Mouse (Mus musculus) cerebellum, postnatal 25 days (tissue): Measurements from ENCODE around the gene Spock2.
A peak's percentile ranks its signal among the peaks of the same experiment; 100 is the strongest.

Experiments
- DNase-seq, 2 experiments: peaks; one replicate each; pipeline ENCODE4 v3.0.0; 2021; ENCODE audit warnings: mixed read lengths in 2 of 2

Spock2 gene

GRCm38 (mm10) chr10:60106146-60106530 is at the start of gene Spock2:
Spock2 (plus strand) TSS chr10:60106219.
- peak; percentile 83 to 85 for DNase-seq

GRCm38 (mm10) chr10:60062173-60062572 is 43.8 kb upstream of the Spock2 start:
- DNase-seq, result no peak

GRCm38 (mm10) chr10:60062931-60063330 is 43.1 kb upstream of the Spock2 start:
- DNase-seq, result no peak

- DNase-seq, result peak; percentile 24 to 44
Measured at GRCm38 (mm10) chr10:60066524-60066923, 39.5 kb upstream of the Spock2 start.

GRCm38 (mm10) chr10:60075159-60075558 is 30.9 kb upstream of the Spock2 start:
- no peak for DNase-seq

- no peak for DNase-seq
Measured at GRCm38 (mm10) chr10:60077226-60077625, 28.8 kb upstream of the Spock2 start.

- no peak for DNase-seq
Measured at GRCm38 (mm10) chr10:60077736-60078560, 28.1 kb upstream of the Spock2 start.

- peak in 1 of 2 experiments; percentile 52 for DNase-seq
Measured at GRCm38 (mm10) chr10:60078561-60078917, 27.5 kb upstream of the Spock2 start.

GRCm38 (mm10) chr10:60080171-60080570 is 25.8 kb upstream of the Spock2 start:
- DNase-seq, result no peak

- no peak for DNase-seq
Measured at GRCm38 (mm10) chr10:60080601-60080981, 25.4 kb upstream of the Spock2 start.

GRCm38 (mm10) chr10:60080982-60081825 is 24.8 kb upstream of the Spock2 start:
- DNase-seq, result peak; percentile 48 to 53

- peak; percentile 43 to 50 for DNase-seq
Measured at GRCm38 (mm10) chr10:60081905-60082304, 24.1 kb upstream of the Spock2 start.

GRCm38 (mm10) chr10:60084065-60084464 is 22.0 kb upstream of the Spock2 start:
- peak; percentile 61 to 77 for DNase-seq

- no peak for DNase-seq
Measured at GRCm38 (mm10) chr10:60092311-60092710, 13.7 kb upstream of the Spock2 start.

- no peak for DNase-seq
Measured at GRCm38 (mm10) chr10:60093751-60094150, 12.3 kb upstream of the Spock2 start.

- DNase-seq, result no peak
Measured at GRCm38 (mm10) chr10:60095558-60095957, 10.5 kb upstream of the Spock2 start.

GRCm38 (mm10) chr10:60096302-60096701 is 9.7 kb upstream of the Spock2 start:
- no peak for DNase-seq

- peak in 1 of 2 experiments; percentile 45 for DNase-seq
Measured at GRCm38 (mm10) chr10:60097146-60097545, 8.9 kb upstream of the Spock2 start.

GRCm38 (mm10) chr10:60097774-60098173 is 8.2 kb upstream of the Spock2 start:
- DNase-seq, result no peak

GRCm38 (mm10) chr10:60105391-60106145 is 451 bp upstream of the Spock2 start:
- DNase-seq, result peak in 1 of 2 experiments; percentile 55

GRCm38 (mm10) chr10:60106531-60107186 is 640 bp downstream of the Spock2 start:
- DNase-seq, result peak; percentile 73 to 78

- DNase-seq, result peak; percentile 86 to 90
Measured at GRCm38 (mm10) chr10:60107448-60107847, 1.4 kb downstream of the Spock2 start.
